Mouse (Mus musculus): ENCODE measurements around the gene Miox.

GRCm38 (mm10) chr15:89351302-89351701 lies 17.1 kb downstream of the Miox start:
- TF ChIP-seq CTCF (IDR thresholded peaks at IDR 0.05; ENCODE audit: low read depth, low read length) (no peak), POLR2A (IDR thresholded peaks at IDR 0.05; ENCODE audit: borderline replicate concordance, low read depth, low read length) (no peak)

All from bone marrow macrophage, adult 2 months (primary cell).